Mouse (Mus musculus) right cerebral cortex, postnatal 14 days (tissue): Measurements from ENCODE around the gene Srgap1.
A peak's percentile ranks its signal among the peaks of the same experiment; 100 is the strongest.

Experiments used
- DNase-seq: peaks from one replicate; pipeline ENCODE4 v3.0.0; 2022

Srgap1 gene

DNA sequence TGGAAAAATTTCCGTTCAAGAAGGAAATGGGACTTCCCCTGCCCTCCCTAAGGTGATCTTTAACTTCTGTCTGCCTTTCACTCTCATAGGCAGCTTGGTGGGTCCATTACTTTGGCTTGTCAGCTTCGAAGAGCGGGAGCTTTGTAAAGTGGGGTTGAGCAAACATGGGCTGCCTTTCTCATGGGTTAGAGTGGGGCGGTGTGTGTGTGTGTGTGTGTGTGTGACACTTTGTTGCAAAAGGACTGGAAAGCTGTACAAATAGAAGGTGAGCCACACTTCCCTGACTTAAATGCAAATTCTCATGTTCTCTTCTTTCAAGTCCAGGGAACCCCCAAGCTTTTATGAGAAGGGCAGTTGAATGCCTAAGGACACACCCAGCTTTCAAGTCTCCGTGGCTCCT, 292.9 kb downstream of the Srgap1 start:
- no peak for DNase-seq

DNA sequence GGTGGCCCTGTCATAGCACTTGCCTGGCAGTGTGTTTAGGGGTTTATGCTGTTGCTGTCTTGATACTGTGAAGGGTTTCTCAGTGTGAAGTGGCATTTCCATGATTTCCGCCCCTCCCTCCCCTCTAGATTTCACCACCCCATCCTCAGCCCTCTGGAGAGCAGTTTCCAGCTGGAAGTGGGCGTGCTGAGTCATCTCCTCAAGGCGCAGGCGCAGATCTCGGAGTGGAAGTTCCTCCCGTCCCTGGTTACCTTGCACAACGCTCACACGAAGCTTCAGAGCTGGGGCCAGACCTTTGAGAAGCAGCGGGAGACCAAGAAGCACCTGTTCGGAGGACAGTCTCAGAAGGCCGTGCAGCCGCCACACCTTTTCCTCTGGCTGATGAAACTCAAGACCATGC, 296.9 kb downstream of the Srgap1 start:
- DNase-seq: peak; percentile 49

- DNase-seq: no peak
Observed at GRCm38 (mm10) chr10:121742336-121742735, 304.8 kb downstream of the Srgap1 start.

DNA sequence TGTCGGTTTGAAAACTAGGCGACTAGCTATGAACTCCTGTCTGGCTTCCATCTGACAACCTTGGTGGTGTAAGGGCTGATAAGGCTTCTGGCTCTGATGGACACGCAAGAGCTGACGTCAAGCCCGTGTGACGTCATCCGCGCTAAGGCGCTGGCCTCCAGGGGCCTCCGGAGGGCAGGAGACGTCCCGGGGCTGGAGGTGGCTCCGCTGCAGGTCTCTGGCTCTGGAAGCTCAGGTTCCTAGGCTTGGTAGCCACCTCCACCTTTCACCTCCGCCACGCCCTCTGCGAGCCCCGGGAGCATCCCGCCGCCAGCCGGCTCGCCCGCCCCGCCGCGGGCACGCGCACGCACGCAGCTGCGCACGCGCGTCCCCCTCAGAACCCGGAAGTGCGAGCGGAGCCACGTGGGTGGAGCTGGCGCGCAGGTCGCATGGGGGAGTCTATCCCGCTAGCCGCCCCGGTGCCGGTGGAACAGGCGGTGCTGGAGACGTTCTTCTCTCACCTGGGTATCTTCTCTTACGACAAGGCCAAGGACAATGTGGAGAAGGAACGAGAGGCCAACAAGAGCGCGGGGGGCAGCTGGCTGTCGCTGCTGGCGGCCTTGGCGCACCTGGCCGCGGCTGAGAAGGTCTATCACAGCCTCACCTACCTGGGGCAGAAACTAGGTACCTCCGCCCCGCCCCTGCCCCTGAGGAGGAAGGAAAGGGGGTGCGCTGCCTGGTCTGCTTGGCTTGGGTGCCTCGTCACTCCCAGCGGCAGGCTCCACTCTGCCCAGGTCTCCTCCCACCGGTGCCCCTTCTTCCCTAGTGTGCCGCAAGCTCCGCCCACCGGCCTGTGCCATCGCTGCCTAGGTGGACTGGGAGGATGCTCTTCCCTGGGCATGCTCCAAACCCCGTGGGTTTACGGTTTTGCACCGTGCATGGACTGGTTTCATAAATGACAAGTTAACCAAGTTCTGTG, 307.3 kb downstream of the Srgap1 start, which contains the start of gene BC048403:
Gene BC048403, plus strand, starts transcription at position 390 of the 958 bp plus-strand sequence.
- DNase-seq: peak; percentile 85

DNA sequence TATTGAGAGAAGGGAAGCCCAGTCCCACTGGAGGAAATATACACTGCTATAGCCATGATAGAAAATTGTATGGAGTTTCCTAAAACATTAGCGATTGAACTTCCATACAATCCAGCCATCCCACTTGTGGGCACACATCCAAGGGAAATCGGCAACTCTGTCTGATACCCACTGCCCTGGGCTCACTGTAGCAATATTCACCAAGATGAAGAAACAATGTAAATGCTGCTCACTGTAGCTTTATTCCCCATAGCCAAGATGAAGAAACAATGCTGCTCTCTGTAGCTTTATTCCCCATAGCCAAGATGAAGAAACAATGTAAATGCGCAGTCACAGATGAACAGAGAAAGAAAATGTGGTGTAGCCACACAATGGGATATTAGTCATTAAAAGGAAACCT, 309.9 kb downstream of the Srgap1 start:
- DNase-seq: no peak

GRCm38 (mm10) chr10:121732542-121732941, 314.6 kb downstream of the Srgap1 start:
- no peak for DNase-seq

- no peak for DNase-seq
Observed at GRCm38 (mm10) chr10:121731048-121731725, 315.9 kb downstream of the Srgap1 start.
